Mouse (Mus musculus): Measurements from ENCODE around the gene Gm29666. TPM values are rescaled to one million over a fixed set of nuclear protein-coding genes. Genes with fewer than 3 reads are reported as not detected.

The Gm29666 gene
- polyA plus RNA-seq, 1 experiment: 0.09 TPM

DNA sequence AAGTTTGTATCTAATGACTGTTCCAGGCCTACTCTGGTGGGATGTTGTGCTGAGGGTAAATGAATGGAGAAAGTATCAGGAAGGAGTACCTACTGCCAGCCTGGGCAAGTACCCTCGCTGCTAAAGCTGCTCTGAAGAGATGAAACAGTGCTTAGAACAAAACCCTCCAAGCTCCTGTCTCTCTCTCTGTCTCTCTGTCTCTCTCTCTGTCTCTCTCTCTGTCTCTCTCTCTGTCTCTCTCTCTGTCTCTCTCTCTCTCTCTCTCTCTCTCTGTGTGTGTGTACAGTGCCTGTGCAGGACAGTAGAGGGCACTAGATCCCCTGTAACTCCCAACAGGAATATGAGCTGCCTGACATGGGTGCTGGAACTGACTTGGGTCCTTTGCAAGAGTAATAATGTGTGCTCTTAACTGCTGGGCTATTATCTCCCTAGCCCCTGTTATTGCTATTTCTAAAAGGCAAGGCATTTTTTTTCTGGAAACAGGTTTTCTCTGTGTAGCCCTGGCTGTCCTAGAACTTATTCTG lies 5.7 kb upstream of the Gm29666 start:
- TF ChIP-seq GATA1 (IDR thresholded peaks at IDR 0.05; ENCODE audit: low read length): no peak

- no peak for TF ChIP-seq GATA1 (IDR thresholded peaks at IDR 0.05; ENCODE audit: low read length)
Observed at GRCm38 (mm10) chr15:84924781-84925315, 5.0 kb upstream of the Gm29666 start.

GRCm38 (mm10) chr15:84923508-84924181 lies 3.8 kb upstream of the Gm29666 start:
- TF ChIP-seq GATA1 (IDR thresholded peaks at IDR 0.05; ENCODE audit: low read length): no peak

DNA sequence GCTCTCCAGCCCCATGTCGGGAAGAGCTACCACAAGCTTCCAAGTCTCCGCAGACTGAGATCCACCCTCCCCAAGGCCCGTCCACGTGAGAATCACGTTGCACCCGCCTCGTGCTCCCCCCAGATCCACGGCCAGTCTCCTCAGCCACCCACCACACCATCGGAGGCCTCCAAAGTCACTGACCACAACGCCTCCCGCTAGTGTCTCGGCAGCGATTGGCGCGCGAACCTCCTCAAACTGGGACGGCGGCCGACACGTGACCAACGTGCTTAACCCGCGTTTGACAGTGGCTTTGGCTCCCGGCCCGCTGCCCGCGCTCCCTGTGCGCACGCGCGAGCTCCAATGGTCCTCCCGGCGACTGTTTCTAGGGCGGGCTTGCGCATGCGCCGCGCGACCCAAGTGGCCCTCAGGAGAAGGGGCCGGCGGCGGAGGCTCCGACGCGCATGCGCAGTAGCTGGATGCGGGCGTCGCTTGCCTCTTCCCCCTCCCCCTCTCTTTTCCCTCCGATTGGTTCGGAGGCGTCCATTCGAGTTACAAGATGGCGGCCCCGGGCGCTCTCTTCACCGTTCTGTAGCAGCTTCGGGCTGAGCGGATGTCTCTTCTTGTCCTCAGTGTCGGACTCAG lies 3.2 kb upstream of the Gm29666 start, which contains the start of gene Nup50:
Gene Nup50 (plus strand): TSS at position 528 of the 624 bp plus-strand sequence.
- TF ChIP-seq GATA1 (IDR thresholded peaks at IDR 0.05; ENCODE audit: low read length): no peak

DNA sequence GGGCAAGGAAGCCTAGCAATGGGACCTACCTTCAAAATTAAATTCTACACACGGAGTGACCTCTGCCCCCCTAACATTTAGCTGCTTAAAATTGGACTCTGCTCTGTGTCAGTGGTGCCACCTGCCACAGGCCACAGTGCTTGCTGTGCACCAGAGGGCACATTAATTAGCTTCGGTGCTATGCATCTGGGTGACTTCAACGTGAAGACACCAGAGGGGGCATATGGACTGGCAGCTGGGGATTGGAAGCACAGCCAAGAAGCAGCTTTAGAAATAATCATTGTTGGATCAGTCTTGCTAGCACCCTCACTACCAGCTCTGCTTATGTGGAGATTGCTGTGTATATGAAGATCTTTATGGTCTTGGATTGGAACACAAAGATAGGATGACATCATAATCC lies 6.6 kb downstream of the Gm29666 start:
- TF ChIP-seq GATA1 (IDR thresholded peaks at IDR 0.05; ENCODE audit: low read length): no peak

DNA sequence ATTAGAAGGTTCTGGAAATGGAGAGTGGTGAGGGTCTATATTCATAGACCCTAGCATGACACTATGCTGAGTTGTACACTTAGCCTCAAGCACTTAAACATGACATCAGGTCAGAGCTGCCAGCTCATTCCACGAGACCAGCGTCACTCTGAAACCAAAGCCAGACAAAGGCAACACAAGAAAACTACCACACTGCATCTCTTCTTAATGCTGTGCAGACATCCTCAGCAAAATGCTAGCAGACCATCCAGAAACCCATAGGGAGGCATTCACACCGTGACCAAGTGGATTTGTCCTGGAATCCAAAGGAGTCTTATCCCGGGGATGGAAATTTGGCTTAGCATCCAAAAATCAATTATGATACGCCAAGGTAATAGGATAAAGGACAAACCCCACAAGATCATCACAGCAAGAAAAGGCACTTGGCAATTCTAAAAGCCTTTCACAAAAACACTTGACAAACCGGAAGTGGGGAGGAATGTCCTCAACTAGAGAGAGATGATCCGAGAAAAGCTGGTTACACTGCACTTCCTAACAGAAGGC lies 15.9 kb downstream of the Gm29666 start:
- TF ChIP-seq GATA1 (IDR thresholded peaks at IDR 0.05; ENCODE audit: low read length): no peak

DNA sequence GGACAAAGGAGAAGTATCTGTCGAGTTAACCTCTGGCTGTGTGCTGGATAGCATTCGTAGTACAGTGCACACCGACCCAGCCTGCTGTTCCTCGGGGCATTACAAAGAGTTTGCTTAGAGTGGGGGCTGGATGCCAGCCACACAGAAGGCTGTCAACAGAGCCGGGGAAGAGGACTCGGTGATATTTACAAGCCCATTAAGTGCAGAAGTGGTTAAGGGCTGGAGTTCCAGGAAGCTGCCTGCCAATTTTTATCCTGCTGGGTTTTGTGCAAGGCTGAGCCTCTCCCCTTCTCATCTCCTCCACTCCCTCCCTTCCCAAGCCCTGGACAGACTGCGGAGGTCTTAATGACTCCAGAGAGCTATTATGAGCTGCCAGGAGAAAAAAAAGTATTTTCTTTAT lies 21.8 kb downstream of the Gm29666 start:
- no peak for TF ChIP-seq GATA1 (IDR thresholded peaks at IDR 0.05; ENCODE audit: low read length)

DNA sequence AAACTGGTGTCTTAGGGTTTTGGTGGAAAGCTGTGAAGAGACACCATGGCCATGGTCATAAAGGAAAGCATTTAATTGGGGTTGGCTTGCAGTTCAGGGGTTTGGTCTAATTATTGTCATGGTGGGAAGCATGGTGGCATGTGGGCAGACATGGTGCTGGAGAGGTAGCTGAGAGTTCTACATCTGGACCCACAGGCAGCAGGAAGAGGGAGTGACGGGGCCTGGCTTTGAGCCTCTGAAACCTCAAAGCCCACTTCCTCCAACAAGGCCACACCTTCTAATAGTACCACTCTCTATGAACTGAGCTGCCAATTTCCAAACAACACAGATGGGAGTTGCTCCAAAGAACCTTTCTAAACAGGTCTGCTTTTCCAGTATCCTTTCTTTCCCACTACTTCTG lies 23.2 kb downstream of the Gm29666 start:
- TF ChIP-seq GATA1 (IDR thresholded peaks at IDR 0.05; ENCODE audit: low read length): no peak

GRCm38 (mm10) chr15:84891658-84892057 lies 28.2 kb downstream of the Gm29666 start:
- TF ChIP-seq GATA1 (IDR thresholded peaks at IDR 0.05; ENCODE audit: low read length): no peak

GRCm38 (mm10) chr15:84891246-84891645 lies 28.6 kb downstream of the Gm29666 start:
- no peak for TF ChIP-seq GATA1 (IDR thresholded peaks at IDR 0.05; ENCODE audit: low read length)

DNA sequence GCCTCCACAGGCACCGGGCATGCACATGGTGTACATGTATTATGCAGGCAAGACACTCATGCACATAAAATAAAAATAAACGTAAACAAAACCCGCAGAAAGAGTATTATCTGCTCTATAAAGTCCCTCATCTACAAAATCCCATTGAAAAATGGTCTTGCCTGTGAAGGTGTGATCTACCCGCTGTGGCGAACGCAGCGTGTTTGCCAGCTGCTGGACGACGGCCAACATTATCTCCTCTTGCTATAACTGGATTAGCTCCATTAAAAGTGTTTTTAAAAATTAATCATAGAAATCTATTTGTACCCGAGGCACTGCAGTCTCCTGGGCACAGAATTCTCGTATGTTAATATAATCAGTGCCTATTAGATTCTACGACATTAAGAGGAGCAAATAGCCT lies 31.8 kb downstream of the Gm29666 start:
- no peak for TF ChIP-seq GATA1 (IDR thresholded peaks at IDR 0.05; ENCODE audit: low read length)

- no peak for TF ChIP-seq GATA1 (IDR thresholded peaks at IDR 0.05; ENCODE audit: low read length)
Observed at GRCm38 (mm10) chr15:84877029-84877815, 42.6 kb downstream of the Gm29666 start.

GRCm38 (mm10) chr15:84873867-84874266 lies 46.0 kb downstream of the Gm29666 start:
- no peak for TF ChIP-seq GATA1 (IDR thresholded peaks at IDR 0.05; ENCODE audit: low read length)

DNA sequence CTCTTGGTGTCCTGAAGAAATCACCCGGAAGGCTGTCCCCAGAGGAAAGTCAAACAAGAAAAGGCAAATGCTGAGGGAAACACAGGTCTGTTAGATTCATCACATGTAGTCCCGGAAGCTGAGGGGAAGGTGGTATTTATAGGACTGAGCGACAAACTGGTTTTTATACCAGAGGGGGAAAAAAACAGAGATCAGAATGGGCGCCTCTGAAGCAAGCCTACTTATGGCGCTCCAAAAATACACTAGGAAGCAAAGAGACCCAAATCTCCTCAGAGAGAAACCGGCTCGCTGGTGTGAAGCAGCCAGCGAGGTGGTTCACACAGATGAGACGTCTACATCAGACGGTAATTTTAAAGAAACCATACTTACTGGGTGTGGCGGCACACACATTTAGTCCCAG lies 46.8 kb downstream of the Gm29666 start:
- TF ChIP-seq GATA1 (IDR thresholded peaks at IDR 0.05; ENCODE audit: low read length): no peak

DNA sequence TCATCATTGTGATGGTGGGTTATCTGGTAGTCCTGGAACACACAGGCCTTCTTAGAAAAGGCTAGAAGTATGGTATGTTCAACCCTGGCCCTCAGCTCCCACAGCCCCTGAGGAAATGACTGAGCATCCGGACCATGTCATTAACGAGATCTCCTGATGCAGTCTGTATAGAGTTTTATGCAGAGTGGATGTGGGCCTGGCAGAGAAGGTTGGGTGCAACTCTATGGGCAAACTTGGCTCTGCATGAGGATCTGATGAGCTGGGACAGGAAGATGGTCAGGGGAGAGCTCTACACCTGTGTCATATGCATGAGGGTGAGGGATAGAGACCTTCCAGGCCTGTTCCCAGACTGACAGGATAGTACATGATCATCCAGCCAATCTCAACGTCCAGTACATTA lies 48.0 kb downstream of the Gm29666 start:
- TF ChIP-seq GATA1 (IDR thresholded peaks at IDR 0.05; ENCODE audit: low read length): no peak

- TF ChIP-seq GATA1 (IDR thresholded peaks at IDR 0.05; ENCODE audit: low read length): no peak
Observed at GRCm38 (mm10) chr15:84861911-84862310, 57.9 kb downstream of the Gm29666 start.

Other genes starting within 250 kb of the Gm29666 start
- gene Arhgap8, start 200.0 kb downstream of the Gm29666 start, polyA plus RNA-seq (2012): not detected in 2 replicates
- not detected in 2 replicates for gene Phf21b, start 64.0 kb downstream of the Gm29666 start, polyA plus RNA-seq (2012)
- 14.1 and 18.3 TPM in 2 replicates for gene Nup50, start 3.4 kb upstream of the Gm29666 start, polyA plus RNA-seq (2012)
- gene 5031439G07Rik, start 68.5 kb upstream of the Gm29666 start, polyA plus RNA-seq (2012): 41.6 and 43.5 TPM in 2 replicates
- not detected in 2 replicates for gene Upk3a, start 97.1 kb upstream of the Gm29666 start, polyA plus RNA-seq (2012)
- 4.6 and 4.8 TPM in 2 replicates for gene Fam118a, start 108.9 kb upstream of the Gm29666 start, polyA plus RNA-seq (2012)
- not detected in 2 replicates for gene Smc1b, start 211.9 kb upstream of the Gm29666 start, polyA plus RNA-seq (2012)
- not detected in 2 replicates for gene Ribc2, start 212.0 kb upstream of the Gm29666 start, polyA plus RNA-seq (2012)

Measured in G1E-ER4 (cell line).